Mouse (Mus musculus) c-Kit-positive CD71-negative TER-119-negative erythroid progenitor cells, embryonic 14.5 days (primary cell): ENCODE measurements around the gene Ehd4.

ENCODE experiments used
- DNase-seq: peaks from one replicate; pipeline ENCODE4 v3.0.0-alpha.2; 2013; ENCODE audit warnings: low read depth

Gene Ehd4

DNA sequence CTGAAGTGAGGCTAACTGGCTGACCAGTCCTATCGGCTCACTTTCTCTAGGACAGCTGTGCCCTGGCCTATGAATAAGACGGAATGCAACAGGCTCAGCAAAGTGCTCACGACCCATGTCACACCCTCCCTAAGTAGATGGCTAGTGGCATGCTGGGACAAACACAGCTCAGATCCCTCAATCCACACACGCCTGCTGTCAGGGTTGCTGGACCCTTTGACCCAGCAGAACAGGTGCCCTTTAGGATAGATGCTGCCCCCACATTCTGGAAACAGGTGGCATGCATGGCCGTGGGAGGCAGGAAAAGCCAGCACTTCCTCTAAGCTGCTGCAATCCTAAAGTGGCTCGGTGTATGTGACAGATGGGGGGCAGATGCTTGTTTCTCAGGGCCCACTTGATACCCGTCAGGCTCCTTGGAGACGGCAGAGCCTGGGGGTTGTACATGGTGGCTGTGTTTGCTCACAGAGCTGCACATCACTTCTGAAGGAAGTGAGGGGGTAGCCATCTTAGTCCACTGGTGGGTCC lies 84.9 kb downstream of the Ehd4 start:
- no peak for DNase-seq

DNA sequence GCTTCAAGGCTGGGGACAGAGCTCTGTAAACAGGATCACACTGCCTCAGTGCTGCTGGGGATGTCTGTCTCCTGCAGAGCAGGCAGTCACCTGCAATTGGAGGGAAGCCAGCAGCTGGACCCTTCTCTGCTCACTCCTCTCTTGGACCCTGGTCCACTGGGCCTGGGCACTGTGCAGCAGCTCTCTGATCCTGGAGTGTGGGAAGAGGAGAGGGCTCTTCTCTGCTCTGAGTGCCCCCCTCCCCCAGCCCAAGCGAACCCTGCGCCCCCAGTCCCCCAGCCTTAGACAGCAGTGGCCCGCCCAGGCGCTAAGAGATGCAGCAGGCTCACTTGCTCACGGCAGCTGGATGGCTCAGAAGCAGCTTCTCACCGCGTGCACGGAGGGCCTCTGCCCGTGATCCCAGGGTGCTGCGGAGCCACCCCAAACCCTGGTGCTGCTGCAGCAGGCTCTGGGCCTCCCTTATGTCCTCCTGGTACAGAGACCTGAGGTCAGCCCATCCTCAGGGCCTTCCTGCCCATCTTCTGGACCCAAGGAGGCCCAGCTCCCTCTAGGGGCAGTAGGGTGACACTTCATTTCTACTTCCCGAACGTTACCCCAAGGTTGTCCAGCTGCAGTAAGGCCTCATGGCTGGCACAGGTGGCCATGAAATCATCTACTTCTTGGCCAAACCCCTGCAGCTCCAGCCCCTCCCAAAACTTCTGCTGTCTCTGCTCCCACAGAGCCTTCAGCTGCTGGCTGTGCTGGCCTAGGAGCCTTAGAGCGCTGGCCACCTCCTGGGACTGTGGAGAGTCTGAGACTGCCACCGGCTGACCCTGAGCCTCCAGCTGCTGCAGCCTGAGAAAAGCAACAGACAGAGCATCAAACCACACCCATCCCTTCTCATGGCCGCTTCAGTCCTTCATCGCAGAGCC lies 85.6 kb downstream of the Ehd4 start:
- DNase-seq = no peak

DNA sequence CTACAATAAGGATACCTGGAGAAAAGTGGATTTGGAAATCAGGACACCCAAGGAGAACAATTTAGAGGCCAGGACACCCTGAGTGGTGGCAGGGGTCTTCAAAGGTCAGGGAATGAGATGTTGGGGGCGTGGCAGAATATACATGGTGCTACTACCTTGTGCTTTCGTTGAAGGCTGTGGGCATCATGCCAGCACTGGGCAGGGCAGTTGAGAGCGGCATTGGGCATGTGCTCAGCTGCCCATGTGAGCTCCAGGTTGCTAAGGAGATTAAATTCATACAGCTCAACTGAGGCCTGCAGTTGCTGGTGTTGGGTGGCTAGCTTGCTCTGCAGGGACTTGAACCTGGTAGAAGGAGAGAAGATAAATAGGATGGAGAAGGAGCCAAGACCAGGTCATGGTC lies 88.2 kb downstream of the Ehd4 start:
- DNase-seq = no peak

DNA sequence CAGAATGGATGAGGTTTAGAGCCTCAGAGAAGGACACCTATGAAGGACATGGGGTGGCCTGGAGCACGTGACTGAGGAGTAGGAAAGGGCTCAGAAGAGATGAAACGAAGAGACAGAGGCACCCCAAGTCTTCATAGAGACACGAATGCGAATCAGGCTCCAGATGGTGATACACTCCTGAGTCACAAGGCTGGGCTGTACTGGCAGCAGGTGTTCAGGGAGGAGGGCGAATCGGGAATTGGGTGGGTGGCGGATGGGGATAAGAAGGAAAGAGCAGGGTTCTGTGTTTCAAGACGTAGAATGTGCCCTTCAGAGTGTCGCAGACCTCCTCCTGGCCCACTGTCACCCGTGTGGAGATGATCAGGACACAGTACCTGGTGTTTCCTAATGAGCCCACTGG lies 89.2 kb downstream of the Ehd4 start:
- no peak for DNase-seq

DNA sequence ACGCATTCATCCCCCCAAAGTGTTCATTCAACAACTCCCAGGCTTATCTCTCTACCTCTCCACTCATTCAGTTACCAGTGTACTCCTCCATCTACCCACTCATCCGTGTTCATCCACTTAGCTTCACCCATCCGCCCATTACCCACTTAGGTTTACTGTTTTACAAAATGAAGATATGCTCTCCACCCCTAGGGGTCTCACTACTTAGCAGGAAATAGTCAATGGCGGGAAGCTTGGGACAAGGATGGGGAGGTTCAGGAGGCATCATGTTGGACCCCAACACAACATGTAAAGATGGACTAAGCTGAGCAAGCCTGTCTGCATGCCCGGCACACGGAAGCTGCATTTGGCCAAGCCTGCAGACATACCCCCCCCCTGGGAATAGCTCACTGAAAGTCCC lies 89.8 kb downstream of the Ehd4 start:
- no peak for DNase-seq

DNA sequence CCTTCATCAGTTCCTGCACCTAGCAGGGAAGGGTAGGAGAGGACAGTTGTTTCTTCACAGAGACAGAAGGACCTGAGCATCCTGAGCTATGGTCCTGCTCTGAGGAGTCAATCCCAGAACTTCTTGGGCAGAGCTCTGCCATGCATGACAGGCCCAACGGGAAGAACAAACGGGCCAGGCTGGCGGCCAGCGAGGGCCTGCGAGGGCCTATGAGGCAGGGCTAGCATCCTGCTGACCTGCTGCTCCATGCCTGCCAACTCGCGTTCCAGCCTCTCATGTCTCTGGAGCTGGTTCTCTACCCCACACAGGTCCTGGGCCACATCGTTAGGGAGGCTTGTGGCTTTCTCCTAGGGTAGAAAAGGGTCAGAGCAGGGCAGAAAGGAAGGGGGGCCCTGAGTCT lies 92.2 kb downstream of the Ehd4 start:
- DNase-seq = no peak

DNA sequence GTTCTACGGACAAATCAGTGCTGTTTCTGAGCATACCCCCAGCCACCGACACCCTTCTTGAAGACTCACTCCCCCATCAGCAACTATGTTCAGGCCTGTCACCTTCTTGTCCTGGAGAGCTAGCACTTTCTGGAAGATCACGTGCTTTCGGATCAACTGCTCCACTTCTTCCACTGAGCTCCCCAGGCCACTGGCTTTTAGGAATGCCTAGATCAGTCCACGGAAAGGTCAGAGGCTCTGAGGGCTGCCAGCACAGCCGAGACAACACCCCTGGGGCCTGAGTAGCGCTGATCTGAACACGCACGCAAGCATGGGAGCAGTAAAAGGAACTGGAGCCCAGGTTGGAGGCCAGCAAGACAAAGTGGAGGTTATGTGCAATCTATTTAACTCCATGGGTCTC lies 93.8 kb downstream of the Ehd4 start:
- no peak for DNase-seq

DNA sequence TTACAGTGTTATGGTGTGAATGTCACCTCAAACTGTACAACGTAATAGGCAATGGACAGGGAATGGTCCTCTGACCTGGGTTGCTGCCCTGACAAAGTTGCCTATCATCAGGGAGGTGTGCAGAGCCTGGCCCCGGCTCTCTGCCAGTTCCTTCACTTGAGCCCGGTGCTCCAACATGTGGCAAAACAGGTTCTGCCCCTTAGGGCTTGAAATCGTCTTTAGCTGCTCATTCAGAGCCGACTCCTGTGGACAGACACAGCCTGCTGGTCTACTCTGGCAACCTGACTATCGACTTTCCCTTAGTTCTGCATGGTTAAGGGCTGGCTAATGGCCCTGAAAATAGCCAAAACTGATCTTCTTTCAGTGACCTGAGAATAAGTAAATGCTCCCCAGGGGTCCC lies 94.2 kb downstream of the Ehd4 start:
- no peak for DNase-seq

DNA sequence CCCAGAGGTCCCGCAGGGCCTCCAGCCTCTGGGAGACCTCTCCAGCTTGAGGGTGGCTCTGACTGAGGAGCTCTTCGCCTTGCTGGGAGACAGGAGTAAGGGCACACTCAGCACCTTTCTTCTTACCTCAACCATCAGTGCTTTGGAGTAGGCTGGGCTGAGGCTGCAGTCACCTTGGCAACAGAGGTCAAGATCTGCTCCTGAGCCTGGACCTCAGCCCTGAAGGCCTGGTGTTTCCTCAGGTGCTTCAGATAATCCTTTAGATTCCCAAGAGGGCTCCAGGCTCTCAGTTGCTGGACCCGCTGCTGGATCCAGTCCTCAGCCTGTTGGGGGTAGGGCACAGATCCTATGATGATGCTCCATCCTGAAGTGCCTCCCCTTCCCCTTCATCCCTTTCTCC lies 94.9 kb downstream of the Ehd4 start:
- DNase-seq = no peak

DNA sequence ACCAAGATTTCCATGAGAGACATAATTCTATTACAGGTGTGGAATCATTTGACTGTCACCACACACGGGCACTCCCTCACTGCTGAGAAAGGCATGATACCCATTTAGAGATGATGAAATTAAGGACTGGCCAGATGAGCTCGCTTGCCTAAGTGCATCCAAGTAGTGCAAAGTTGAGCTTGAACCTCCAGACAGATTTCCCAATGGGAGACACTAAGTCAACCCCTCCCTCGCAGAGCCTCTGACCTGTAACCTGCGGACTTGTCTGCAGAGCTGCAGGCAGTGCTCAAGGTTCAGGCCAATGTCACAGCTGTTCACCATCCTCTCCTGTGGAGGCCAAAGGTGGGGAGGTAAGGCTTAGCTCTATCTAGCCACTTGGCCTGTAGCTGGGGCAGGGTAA lies 95.6 kb downstream of the Ehd4 start:
- DNase-seq = no peak

DNA sequence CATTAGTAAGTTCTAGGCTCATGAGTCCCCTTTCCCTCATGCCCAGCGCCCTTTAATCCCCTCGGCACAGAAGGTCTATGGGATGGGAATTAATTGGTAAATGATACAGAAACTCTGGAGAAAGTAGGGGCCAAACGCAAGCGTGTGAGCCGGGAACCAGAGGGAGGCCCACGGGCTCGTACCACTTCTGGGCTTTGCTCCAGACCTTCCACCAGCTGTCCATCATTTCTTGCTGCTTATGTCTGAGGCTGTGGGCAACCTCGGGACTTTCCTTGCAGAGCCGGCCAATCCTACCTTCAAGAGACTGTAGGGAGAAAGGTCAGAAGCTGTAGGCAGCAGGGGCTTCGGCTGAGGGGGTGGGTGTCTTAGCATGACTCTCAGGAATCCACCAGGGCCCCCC lies 98.5 kb downstream of the Ehd4 start:
- no peak for DNase-seq

DNA sequence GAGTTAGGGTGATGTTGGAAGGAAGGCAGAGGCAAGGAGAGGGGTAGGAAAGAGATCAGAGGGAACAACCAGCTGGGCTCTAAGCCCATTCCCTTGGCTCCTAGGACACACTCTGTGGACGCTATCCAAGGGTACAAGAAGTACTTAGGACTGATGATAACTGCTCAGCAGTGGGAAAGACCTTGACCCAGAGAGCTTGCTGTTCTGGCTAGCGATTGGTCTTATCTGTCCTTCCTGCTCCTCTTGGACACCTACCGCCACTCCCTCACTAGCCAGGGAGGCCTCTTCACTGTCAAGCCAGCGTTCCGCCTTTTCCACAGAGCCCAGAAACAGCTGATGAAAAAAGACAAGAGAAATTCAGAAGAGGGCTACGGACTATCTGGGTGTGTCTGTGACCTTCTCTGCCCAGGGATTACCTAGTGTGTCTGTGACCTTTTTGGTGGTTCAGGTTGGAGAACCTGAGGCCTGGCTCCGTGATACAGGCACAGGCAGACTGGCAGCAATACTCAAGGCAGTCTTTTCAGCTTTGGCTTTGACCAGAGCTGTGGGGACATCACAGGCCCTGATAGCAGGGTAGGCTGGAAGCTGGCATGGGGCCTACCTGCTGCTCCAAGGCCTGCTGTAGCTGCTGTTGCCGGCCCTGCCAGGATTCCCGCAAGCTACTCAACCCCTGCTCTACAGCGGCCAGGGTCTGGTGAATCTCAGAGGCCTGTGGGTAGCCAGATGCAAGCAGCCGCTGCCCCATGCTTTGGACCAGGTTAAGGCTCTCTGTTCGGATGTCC lies 99.4 kb downstream of the Ehd4 start:
- no peak for DNase-seq

DNA sequence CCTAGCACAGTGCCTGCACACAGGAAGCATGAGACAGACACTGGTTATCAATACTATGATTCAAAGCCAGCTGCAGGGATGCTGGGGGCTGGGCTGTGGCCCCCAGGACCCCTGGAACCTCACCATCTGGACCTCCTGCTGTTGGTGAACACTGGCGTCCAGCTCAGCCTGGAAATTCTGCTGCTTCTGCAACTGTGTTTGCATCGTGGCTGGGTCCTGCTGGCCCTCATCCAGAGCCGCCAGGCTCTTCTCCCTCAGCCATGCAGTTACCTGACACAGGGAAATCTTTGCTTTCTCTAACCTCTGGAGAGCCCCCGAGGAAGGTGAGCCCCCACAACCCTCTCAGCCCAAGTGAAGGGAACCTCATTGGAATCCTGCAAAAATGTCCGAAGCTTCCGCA lies 103.0 kb downstream of the Ehd4 start:
- DNase-seq = no peak

DNA sequence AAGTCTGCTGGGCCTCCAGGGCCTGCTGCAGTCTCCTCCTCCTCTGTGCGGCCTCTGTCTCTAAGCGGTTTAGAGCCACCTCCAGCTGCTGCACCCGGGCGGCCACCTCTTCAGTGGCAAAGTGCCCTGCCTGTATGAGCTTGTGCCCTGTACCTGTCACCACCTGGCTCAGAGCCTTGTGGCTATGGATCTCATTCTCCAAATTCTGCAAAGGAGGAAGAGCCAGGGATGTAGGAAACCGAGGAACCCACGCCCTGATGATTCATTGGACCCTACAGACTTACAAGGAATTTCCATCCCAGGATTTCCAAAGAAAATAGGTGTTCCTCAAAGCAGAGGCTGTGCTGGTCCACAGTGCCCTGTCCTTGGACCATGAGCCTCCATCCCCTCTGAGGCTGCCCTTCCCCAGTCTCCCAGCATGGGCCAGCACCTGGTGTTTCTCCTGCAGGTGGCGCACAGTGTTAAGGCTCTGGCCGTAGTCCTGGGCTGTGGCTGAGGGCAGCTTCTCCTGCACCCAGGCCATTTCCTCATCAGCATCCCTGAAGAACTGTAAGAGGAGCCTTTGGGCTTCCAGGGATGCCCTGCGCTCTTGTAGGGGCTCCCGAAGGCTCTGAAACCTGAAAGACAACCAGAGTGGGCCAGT lies 104.7 kb downstream of the Ehd4 start:
- DNase-seq = no peak

DNA sequence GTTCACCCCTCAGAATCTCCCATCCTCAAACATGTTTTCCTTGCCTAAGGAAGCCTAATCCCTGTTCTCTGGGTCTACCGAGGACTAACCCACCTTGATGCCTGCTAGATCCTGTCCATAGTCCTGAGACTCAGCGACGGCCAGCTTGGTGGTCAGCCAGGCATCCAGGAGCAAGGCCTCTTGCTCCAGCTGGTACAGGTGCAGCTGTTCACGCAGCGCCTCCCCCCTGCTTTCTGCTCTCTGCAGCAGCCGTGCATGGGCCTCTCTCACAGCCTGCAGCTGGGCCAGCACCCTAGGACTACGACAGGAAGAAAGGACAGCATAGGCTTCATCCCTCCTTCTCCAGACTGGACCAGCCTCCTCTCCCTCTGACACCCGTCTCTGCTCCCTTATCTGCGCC lies 106.2 kb downstream of the Ehd4 start:
- DNase-seq = no peak

DNA sequence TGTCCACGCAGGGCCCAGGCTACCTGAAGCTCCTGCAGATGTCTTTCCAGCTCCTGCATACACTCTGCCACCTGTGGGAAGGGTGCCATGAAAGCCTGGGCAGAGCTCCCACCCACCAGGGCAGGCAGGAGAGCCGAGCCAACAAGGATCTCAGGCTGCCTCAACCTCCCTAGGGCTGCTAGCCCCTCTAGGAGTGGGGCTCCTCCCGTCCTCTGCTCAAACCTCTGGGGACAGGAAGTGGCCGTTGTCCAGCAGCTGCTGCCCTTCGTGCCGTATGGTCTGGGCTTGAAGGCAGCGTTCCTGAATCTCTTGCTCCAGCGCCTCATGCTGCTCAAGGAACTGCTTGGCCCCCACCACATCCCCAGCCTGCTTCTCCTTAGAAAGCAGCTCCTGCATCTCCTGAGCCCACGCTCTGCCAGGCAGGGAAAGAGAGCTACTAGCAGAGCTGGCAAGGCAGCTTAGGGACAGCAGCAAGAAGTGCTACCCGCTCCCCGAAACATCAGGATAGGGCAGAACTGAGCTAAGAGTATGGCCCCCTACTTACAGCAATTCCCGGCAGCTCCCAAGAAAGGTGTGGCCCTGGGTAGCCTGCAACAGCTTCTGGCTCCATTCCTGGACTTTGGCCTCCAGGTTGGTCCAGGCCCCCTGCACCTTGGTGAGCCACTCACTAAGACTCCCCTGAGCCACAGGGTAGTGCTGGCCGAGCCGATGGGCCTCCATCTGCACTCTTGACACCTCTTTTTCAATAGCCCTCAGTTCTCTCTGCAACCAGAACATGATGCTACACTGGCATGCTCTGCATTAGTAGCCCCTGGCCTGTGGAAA lies 107.7 kb downstream of the Ehd4 start:
- no peak for DNase-seq

DNA sequence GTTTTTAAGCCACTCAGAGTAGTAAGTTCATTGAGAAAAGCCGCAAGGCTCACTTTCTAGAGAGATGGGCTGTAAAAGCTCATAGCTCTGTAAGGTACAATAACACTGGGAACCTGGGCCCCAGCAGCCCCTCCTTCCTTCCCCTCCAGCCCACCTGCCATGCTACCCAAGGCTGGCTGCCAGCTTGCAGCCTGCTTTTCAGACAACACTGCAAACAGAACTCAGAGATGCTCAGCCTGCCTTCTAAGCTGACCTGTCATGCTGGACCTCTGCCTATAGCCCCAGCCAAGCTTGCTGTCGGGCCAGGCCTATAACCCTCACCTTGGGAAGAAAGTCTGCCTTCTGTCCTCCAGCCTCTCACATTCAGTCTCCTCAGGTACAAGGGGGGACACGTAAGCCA lies 109.7 kb downstream of the Ehd4 start:
- no peak for DNase-seq

DNA sequence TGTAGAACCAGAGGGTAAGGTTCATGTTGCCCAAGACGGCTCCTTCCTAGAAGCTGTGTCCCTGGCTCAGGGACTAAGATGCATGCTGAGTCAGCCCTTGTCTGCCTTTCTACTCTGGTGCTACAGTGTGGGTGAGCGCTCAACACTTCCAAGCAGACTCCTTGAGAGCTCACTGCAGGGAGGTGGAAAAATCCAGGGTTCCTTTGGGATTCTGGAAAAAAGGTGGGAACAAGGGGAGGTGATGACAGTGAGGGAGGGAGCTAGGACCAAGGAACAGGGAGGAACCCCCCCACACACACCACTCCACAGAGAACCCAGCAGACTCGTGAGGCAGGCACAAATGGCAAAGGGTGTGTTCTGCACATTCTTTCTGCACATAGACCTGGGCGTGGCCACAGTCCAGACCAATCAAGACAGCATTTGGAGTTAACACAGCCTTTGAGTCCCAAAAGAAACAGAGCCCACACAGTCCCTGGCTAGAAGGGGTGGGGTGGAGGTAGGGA lies 110.3 kb downstream of the Ehd4 start:
- DNase-seq = no peak

DNA sequence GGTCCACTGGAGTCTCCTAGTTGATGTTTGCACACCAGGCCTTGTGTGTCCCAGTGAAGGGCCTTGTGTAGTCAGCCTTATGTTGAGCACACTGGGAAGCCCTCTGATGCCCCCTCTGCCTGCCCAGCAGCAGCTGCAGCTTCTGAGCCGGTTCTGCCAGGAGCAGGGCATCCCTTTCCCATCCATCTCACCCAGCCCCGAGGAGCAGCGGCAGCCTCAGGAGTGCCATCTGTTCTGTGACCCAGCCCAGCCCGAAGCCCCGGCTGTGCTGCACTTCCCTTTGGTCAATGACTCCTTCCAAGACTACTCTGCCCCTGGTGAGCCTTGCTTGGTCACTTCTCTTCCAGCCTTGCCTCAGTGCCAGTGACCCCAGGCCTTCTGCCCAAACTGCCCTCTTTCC lies 113.4 kb downstream of the Ehd4 start:
- no peak for DNase-seq
